ENCODE assay signal across 17 mouse cellular contexts in genomic region chr3:100961007-100961406, GRCm38 (mm10). TPM values are rescaled to one million over a fixed set of nuclear protein-coding genes. Genes with fewer than 3 reads are reported as not detected.
DNase-seq lines count a peak whose midpoint lies in the region; ATAC-seq lines count a peak whose summit lies in the region.
"Had no signal": no experiment of that assay in that cellular context is flagged by ENCODE, and none has a peak within 500 bp of the region (broad histone marks: within the 10 kb centered on the region; RNA-seq: fewer than 3 reads in every experiment).

No protein-coding gene starts in this region.

- peak overlapping the region; percentile 76 for H3K27ac ChIP-seq in heart, embryonic 16.5 days (ENCODE audit: low read length)
- H3K27ac ChIP-seq: embryonic facial prominence, embryonic 15.5 days; limb, embryonic 12.5 days; midbrain, embryonic 15.5 days had no signal

- no peak overlapping the region for H3K4me2 ChIP-seq in heart, embryonic 16.5 days (ENCODE audit: low read depth, low read length)
- H3K4me2 ChIP-seq: embryonic facial prominence, embryonic 15.5 days; limb, embryonic 12.5 days; lung, embryonic 14.5 days; midbrain, embryonic 15.5 days had no signal

- WGBS in heart, embryonic 16.5 days = 42% methylated on average over 5 of the region's 5 CpGs

- DNase-seq in heart, adult 18-20 months = no peak
- DNase-seq in MEL-GATA-1-ER (ENCODE audit: extremely low read depth, low read depth) = peak; percentile 56
- peak; percentile 26 for DNase-seq in c-Kit-positive CD71-positive TER-119-positive erythroid progenitor cells, embryonic 14.5 days (ENCODE audit: low spot score)
- DNase-seq in cerebellum, adult 9-10 months = no peak
- DNase-seq in cerebellum, adult 9-11 months = no peak
- DNase-seq: adrenal gland, adult 2 months; cerebellum, adult 11 months; kidney, adult 9 months; kidney, postnatal 36 days; layer of hippocampus, adult 9-11 months; lung, embryonic 14.5 days; thymus, adult 18-20 months had no signal

- no peaks in the 10 kb centered on the region for H3K27me3 ChIP-seq in heart, embryonic 16.5 days (ENCODE audit: control insufficient read depth, insufficient read depth, low read length)
- H3K27me3 ChIP-seq: embryonic facial prominence, embryonic 15.5 days; limb, embryonic 12.5 days; midbrain, embryonic 15.5 days had no signal

- H3K4me3 ChIP-seq in heart, embryonic 16.5 days (ENCODE audit: low read length) = no peak overlapping the region
- H3K4me3 ChIP-seq: embryonic facial prominence, embryonic 15.5 days; limb, embryonic 12.5 days; midbrain, embryonic 15.5 days had no signal

- no peak overlapping the region for H3K9ac ChIP-seq in heart, embryonic 16.5 days (ENCODE audit: low read length)
- H3K9ac ChIP-seq: embryonic facial prominence, embryonic 15.5 days; limb, embryonic 12.5 days; lung, embryonic 14.5 days; midbrain, embryonic 15.5 days had no signal

- H3K36me3 ChIP-seq in heart, embryonic 16.5 days (ENCODE audit: control insufficient read depth, insufficient read depth) = peaks cover 32% of the 10 kb centered on the region
- H3K36me3 ChIP-seq: midbrain, embryonic 15.5 days had no signal

- peak; percentile 67 for ATAC-seq in heart, embryonic 16.5 days (replicated peaks; ENCODE audit: extremely low read depth, insufficient read depth, low FRiP score)
- peak; percentile 68 for ATAC-seq in megakaryocyte progenitor cell, adult 5-6 weeks (replicated peaks; ENCODE audit: poor library complexity)
- ATAC-seq: midbrain, embryonic 15.5 days had no signal

- H3K9me3 ChIP-seq in heart, embryonic 16.5 days (replicated peaks; ENCODE audit: control insufficient read depth, low read length) = no peaks in the 10 kb centered on the region
- H3K9me3 ChIP-seq: embryonic facial prominence, embryonic 15.5 days; limb, embryonic 12.5 days; midbrain, embryonic 15.5 days had no signal

- peaks cover 17% of the 10 kb centered on the region for H3K4me1 ChIP-seq in heart, embryonic 16.5 days (ENCODE audit: control insufficient read depth, insufficient read depth, low read length)
- H3K4me1 ChIP-seq: embryonic facial prominence, embryonic 15.5 days; limb, embryonic 12.5 days; midbrain, embryonic 15.5 days had no signal

RNA-seq across cellular contexts. Expression of gene Ttf2, which starts 8.5 kb away (rescaled TPM):
- polyA plus RNA-seq in heart, embryonic 16.5 days (2015; fragmentation: Nextera tagmentation; extraction: Ambion mirVana) = 10.4 and 11.9 TPM in 2 replicates
- 1 to 10 TPM; 2.1 to 2.3 TPM for total RNA-seq in heart, adult 18-20 months (2021)
- total RNA-seq in megakaryocyte progenitor cell, adult 5-6 weeks (2015) = 22.0 and 22.4 TPM in 2 replicates
- 30.1 and 30.4 TPM in 2 replicates for total RNA-seq in megakaryocyte progenitor cell, adult 5-6 weeks (2017)

RNA-seq across cellular contexts. Expression of gene Trim45, which starts 39.0 kb away (rescaled TPM):
- 4.3 and 4.4 TPM in 2 replicates for polyA plus RNA-seq in heart, embryonic 16.5 days (2015; fragmentation: Nextera tagmentation; extraction: Ambion mirVana)
- 10 to 100 TPM; 10.5 to 12.1 TPM for total RNA-seq in heart, adult 18-20 months (2021)
- total RNA-seq in megakaryocyte progenitor cell, adult 5-6 weeks (2015) = 6.6 and 6.9 TPM in 2 replicates
- total RNA-seq in megakaryocyte progenitor cell, adult 5-6 weeks (2017) = 26.3 and 26.4 TPM in 2 replicates

Comparison
In these comparisons a context has a peak if more than half of its experiments do, and no peak if none do; other contexts are left out.
1. DNase-seq: peak in MEL-GATA-1-ER (single experiment) and c-Kit-positive CD71-positive TER-119-positive erythroid progenitor cells, embryonic 14.5 days (single experiment); none in heart, adult 18-20 months (0 of 2), cerebellum, adult 9-10 months (single experiment) and cerebellum, adult 9-11 months (single experiment).
2. RNA of gene Ttf2, which starts 8.5 kb away (total RNA-seq): 22.0 to 30.4 TPM in megakaryocyte progenitor cell, adult 5-6 weeks; 2.1 to 2.3 TPM in heart, adult 18-20 months; every median in the first group is over 4 times any median in the second.